Mouse (Mus musculus): ENCODE results near the gene Lrrc8d.

The Lrrc8d gene

GRCm38 (mm10) chr5:105865110-105865628, 165.4 kb downstream of the Lrrc8d start:
- peak; percentile 37 for DNase-seq

GRCm38 (mm10) chr5:105867427-105867826, 167.7 kb downstream of the Lrrc8d start:
- no peak for DNase-seq

- no peak for DNase-seq
These were observed 168.2 kb downstream of the Lrrc8d start for GRCm38 (mm10) chr5:105867841-105868447.

GRCm38 (mm10) chr5:105868593-105868992, 168.8 kb downstream of the Lrrc8d start:
- peak; percentile 89 for DNase-seq

- DNase-seq: no peak
These were observed 170.0 kb downstream of the Lrrc8d start for GRCm38 (mm10) chr5:105869739-105870138.

GRCm38 (mm10) chr5:105871140-105871539, 171.4 kb downstream of the Lrrc8d start:
- no peak for DNase-seq

- DNase-seq: no peak
These were observed 172.4 kb downstream of the Lrrc8d start for GRCm38 (mm10) chr5:105872176-105872575.

- DNase-seq: no peak
These were observed 173.1 kb downstream of the Lrrc8d start for GRCm38 (mm10) chr5:105872916-105873315.

GRCm38 (mm10) chr5:105873774-105874173, 174.0 kb downstream of the Lrrc8d start:
- no peak for DNase-seq

GRCm38 (mm10) chr5:105874476-105874875, 174.7 kb downstream of the Lrrc8d start:
- no peak for DNase-seq

GRCm38 (mm10) chr5:105876068-105876924, 176.5 kb downstream of the Lrrc8d start, which contains the start of gene Zfp326:
Gene Zfp326, plus strand, starts transcription at chr5:105876565.
- DNase-seq: peak; percentile 96

GRCm38 (mm10) chr5:105876925-105877774, 177.4 kb downstream of the Lrrc8d start:
- DNase-seq: no peak
